Mouse (Mus musculus) A20 (cell line): Measurements from ENCODE around the gene Abcd1.
"Not testable (repeated sequence)": the region's sequence is repeated elsewhere in the genome, so short reads cannot be mapped to it uniquely, and the experiment has no call there.

ENCODE experiments used
- DNase-seq: peaks from one replicate; pipeline ENCODE4 v3.0.0-alpha.2; 2011; ENCODE audit warnings: low read depth, low spot score

Gene Abcd1

GRCm38 (mm10) chrX:73739841-73740240 is 23.4 kb downstream of the Abcd1 start:
- DNase-seq = not testable (repeated sequence)

- no peak for DNase-seq
Observed at GRCm38 (mm10) chrX:73744774-73745481, 28.5 kb downstream of the Abcd1 start.

GRCm38 (mm10) chrX:73748977-73749376 is 32.6 kb downstream of the Abcd1 start:
- peak; percentile 24 for DNase-seq

GRCm38 (mm10) chrX:73756334-73757140 is 40.1 kb downstream of the Abcd1 start, which contains the start of gene Plxnb3:
Gene Plxnb3, plus strand, starts transcription at chrX:73757090.
- no peak for DNase-seq

- DNase-seq = no peak
Observed at GRCm38 (mm10) chrX:73758611-73759290, 42.4 kb downstream of the Abcd1 start.

GRCm38 (mm10) chrX:73765311-73765710 is 48.9 kb downstream of the Abcd1 start:
- no peak for DNase-seq

GRCm38 (mm10) chrX:73767267-73767666 is 50.9 kb downstream of the Abcd1 start:
- DNase-seq = no peak

GRCm38 (mm10) chrX:73774168-73774760 is 57.9 kb downstream of the Abcd1 start, which contains the start of gene Srpk3:
Gene Srpk3, plus strand, starts transcription at chrX:73774405.
- DNase-seq = peak; percentile 81

GRCm38 (mm10) chrX:73774802-73775483 is 58.5 kb downstream of the Abcd1 start:
- peak; percentile 45 for DNase-seq

GRCm38 (mm10) chrX:73782227-73782626 is 65.8 kb downstream of the Abcd1 start:
- DNase-seq = no peak

GRCm38 (mm10) chrX:73785666-73786065 is 69.3 kb downstream of the Abcd1 start:
- DNase-seq = no peak

- peak; percentile 94 for DNase-seq
Observed at GRCm38 (mm10) chrX:73786364-73787224, 70.2 kb downstream of the Abcd1 start, which contains the start of the genes Idh3g and Ssr4. Gene Idh3g, minus strand, starts transcription at chrX:73786897. Gene Ssr4, plus strand, starts transcription at chrX:73787028.

GRCm38 (mm10) chrX:73787225-73787558 is 70.8 kb downstream of the Abcd1 start:
- DNase-seq = no peak
